Mouse (Mus musculus): ENCODE results near the gene Nrcam.
"Not testable (repeated sequence)": the region's sequence is repeated elsewhere in the genome, so short reads cannot be mapped to it uniquely, and the experiment has no call there.

Nrcam gene

DNA sequence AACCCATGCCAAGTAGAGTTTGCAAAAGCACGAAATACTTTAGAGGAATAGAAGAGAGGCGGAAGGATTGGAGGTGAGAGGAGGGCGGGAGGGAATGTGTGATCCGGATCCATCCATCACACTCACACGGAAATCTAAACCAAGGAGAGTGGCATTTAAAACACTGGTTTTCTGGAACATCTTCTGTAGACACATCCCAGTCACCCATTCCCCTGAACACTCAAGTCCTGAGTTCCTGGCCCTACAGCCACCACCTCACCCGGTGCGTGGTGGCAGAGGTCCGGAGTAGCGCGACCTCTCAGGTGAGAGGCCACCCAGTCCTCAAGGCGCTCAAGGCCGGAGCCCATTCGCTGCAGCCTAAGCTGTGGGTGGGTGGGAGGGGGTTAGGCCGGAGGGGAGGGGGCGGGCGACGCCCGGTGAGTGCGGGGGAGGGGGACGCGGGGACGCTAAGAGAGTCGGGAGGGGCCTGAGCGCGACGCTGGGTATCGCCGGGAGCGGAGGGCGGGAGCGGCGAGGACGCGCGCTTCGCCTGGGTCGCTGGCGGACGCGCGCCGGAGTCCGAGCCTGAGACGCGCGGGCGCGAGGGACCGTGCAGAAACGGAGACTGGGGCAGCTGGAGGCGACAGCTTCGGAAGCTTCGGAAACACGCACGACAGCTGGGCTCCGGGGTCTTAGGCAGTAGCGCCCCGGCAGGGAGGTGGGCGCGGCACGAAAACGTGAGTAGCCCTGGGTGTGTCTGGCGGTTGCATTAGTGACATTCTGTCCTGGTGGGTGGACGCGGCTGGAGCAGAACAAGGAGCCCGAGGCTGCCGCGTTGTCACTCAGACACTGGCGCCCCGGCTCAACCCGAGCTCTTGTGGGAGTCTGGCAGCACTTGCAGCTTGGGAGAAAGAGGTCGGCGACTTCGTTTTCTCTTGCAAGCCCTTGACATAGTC lies at the start of gene Nrcam:
Nrcam (plus strand) TSS at position 505 of the 935 bp plus-strand sequence.
- in situ Hi-C loops (cut with MboI, MseI), result no loop called here

DNA sequence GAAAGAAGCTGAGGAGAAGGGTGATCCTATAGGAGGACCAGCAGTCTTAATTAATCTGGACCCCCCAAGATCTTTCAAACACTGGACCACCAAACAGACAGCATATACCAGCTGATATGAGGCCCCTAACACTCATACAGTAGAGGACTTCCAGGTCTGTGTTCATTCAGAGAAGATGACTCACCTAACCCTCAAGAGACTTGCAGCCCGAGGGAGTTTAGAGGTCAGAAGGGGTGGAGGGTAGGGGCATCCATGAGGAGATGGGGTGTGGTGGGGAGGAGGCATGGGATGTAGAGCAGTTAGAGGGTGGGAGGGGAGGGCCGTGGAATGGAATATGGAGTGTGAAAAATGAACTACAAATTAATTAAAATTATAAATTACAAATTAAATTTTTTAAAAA lies 48.5 kb upstream of the Nrcam start:
- in situ Hi-C loops (cut with MboI, MseI), result not testable (repeated sequence)

DNA sequence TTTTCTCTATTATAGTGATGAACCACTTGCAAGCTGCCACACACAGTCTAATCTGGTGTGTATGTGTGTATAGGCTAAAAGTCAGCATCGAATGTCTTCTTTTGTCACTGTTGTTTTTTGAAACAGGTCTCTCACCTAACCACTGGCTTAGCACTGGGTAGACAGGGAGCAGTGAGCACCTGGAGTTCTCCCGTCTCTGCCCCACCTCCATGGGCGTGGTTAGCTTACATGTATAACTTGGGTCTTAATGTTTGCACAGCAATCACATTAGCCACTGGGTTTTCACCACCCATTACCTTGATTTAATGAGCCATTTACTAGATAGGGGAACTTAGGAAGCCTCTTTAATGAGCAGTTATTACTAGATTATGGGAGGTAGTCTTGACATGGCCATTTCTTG lies 47.2 kb upstream of the Nrcam start:
- in situ Hi-C loops (cut with MboI, MseI), result no loop called here

- in situ Hi-C loops (cut with MboI, MseI), result no loop called here
These were observed 45.3 kb upstream of the Nrcam start for GRCm38 (mm10) chr12:44283378-44283777.

DNA sequence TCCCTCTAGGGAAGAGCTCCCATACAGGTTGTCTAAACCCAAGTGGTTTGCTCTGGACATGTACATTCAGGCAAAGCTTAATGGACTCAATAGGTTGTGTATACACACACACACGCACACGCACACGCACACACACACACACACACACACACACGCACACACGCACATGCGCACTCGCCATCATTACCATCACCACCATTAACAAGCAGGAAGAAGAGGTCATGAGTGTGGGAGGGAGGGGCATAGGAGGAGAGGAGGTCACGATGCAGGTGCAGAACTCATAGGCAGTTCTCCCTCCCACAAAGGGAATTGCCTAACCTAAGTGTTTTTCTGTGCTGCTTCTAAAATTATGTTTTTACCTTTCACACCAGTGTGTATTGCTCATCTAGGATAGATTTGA lies 41.7 kb upstream of the Nrcam start:
- in situ Hi-C loops (cut with MboI, MseI), result no loop called here

DNA sequence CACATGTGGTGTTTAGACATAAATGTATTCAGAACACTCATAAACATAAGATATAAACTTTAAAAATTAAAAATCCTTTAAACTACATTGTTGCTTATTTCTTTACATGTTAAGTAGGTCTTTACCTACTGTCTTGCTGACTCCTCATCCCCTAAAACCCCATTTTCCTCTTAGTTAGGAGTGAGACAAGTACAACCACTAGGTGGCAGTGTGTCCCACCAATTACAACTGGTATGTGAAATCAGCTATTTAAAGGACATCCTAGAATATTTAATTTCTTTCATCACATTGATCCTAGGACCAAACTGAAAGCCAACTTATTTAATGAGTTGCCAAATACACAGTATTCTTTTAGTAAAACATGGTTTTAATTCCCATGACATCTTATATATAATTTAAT lies 36.4 kb upstream of the Nrcam start:
- in situ Hi-C loops (cut with MboI, MseI), result loop anchor here (5.0 kb wide), 1 partner anchor 250 kb away; no protein-coding TSS in a partner anchor

GRCm38 (mm10) chr12:44300793-44301192 lies 27.9 kb upstream of the Nrcam start:
- in situ Hi-C loops (cut with MboI, MseI), result no loop called here

GRCm38 (mm10) chr12:44304012-44304411 lies 24.7 kb upstream of the Nrcam start:
- in situ Hi-C loops (cut with MboI, MseI), result no loop called here

DNA sequence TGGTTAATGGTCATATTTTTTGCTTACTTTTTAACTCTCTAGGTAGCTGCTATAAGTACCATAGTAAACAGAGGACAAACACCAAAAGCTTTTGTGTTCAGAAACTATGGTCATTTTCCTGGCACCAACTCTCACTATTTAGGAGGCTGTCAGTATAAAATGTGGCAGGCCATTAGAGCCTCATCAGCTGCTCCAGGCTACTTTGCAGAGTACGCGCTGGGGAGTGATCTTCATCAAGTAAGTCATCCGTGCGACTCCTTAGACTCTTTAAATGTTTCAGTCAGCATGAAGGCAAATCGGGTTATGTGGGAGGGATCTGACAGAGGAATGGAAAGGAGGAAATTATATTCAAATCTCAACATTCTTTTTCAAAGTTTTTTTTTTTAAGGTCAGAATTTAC lies 23.8 kb upstream of the Nrcam start:
- in situ Hi-C loops (cut with MboI, MseI), result no loop called here

GRCm38 (mm10) chr12:44308221-44308620 lies 20.5 kb upstream of the Nrcam start:
- in situ Hi-C loops (cut with MboI, MseI), result no loop called here

DNA sequence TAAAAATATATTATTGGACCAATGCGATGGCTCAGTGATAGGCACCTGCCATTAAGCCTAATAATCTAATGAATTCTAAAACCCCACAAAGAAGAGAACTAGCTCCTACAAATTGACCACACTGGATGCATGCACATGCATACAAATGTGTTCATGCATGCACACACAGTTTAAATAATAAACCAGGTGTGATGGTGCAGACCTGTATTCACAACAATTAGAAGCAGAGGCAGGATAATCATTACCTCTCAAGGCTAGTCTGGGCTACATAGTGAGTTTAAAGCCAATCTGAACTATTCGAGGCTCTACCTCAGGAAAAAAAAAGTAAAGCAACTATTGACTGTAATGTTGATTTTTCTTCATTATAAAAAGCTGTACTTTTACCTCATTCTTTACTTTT lies 13.5 kb upstream of the Nrcam start:
- in situ Hi-C loops (cut with MboI, MseI), result loop anchor here (10.0 kb wide), 1 partner anchor 80 kb away; no protein-coding TSS in a partner anchor

DNA sequence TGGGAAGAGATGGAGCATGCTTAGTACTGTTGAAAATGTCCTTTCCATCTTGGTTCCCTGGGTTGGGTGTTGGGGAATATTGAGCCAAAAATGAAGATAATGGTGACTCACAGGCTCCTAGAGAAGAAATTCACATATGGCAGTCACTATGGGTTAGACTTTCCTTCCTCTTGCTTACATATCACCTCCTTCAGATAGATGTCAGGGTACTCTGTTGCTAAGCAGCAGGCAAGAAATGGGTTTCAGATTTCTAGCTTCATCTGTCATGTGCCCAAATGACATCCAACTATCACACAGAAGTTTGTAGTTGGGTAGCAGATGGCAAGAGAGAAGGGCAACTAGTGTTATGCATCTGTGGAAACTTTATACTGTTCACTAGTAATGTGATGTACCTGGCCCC lies 3.6 kb upstream of the Nrcam start:
- in situ Hi-C loops (cut with MboI, MseI), result no loop called here

DNA sequence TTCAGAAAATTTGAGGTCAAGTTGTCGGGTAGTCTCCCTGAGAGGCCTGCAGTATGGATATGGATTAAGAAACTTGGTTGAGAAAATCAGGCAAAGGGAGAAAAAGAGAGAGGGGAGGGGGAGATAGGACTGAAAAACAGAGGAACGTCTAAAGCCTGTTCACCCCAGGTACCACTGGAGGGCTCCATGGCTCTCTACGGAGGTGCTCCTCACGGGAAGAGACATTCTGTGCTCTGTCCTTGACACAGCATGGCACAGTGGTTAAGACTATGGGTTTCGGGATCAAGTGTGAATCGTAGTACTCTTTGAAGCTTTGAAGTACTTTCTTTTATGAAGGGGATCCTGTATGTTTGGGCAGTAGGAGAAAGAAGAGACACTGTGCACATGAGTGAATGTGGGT lies 1.2 kb upstream of the Nrcam start:
- in situ Hi-C loops (cut with MboI, MseI), result no loop called here

DNA sequence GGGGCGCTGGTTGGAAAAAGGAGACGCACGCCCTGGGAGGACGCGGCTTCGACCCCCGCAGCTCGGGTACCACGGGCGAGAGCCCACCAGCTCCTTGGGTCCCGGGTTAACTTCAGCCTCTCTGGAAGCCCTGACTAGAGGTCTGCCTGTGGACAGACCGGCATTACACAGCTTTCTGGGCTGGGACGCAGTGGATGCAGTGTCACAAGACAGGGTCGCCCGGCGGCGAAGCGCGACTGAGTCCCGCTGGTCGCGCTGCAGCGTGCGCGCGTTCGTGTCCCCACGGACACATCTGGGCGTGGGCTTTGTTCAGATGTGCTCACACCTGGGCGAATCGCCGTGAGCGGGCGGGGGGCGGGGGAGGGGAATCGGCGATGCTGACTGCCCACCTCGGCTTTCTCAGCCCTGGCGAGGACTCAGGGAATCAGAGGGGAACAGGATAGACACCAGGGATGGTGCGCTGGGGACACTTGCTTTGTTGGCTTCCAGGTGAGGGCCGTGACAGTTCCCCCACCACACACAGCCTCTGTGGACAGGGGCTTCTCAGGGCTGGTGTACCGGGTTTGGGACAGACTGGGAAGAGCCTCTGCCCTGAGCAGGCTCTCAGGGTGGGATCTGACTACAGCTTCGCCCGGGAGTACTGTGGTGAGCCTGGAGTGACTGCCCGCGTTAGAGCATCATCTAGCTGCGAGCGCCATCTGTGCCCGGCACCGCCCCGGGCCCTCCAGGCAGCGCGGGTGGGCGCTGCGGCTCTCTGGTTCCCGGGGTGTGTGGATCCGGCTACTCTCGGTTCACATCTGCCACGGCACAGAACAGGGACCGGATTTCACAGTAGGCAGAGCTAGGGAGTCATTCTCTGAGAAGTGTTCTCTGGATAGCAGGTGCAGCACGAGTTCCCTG lies 881 bp downstream of the Nrcam start:
- in situ Hi-C loops (cut with MboI, MseI), result no loop called here

- in situ Hi-C loops (cut with MboI, MseI), result no loop called here
These were observed 1.6 kb downstream of the Nrcam start for GRCm38 (mm10) chr12:44330216-44330719.

GRCm38 (mm10) chr12:44337136-44337640 lies 8.5 kb downstream of the Nrcam start:
- in situ Hi-C loops (cut with MboI, MseI), result no loop called here

DNA sequence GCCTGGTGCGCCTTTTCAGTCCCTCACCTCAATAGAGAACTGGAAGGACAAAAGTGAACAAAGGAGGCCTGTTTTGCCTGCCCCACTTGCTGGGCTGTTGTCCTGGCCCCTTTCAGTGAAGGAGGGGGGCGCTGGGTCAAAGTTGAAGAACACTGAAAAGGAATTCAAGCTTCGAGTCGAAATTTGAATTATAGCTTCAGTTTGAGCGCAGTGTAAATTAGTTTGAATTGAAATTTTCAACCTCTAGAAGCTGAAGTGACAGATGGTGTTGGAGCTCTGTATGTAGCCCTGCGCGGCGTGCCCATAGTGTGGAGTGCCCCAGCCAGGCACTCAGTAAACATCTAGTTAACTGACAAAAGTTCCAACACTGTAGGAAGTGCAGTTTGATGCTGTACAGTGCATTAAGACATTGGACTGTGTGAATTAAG lies 9.5 kb downstream of the Nrcam start:
- in situ Hi-C loops (cut with MboI, MseI), result no loop called here

DNA sequence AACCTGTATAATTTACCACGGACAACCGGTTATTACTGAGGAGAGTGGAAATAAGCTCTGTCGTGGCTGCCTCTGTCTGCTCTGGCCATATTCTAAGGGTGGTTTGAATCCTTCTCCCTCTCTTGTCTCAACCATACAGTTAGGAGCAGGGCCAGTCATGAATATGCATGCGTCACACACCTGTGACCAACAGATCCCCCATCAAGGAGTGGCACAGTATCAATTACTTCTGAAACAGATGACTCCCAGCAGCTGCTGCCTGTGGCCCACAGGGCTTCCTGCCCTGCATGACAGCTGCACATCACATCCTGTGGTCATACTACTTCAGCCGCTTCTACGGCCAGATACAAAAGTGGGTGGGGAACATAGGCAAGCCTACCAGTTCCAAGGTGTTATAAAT lies 15.4 kb downstream of the Nrcam start:
- in situ Hi-C loops (cut with MboI, MseI), result no loop called here

- in situ Hi-C loops (cut with MboI, MseI), result no loop called here
These were observed 16.6 kb downstream of the Nrcam start for GRCm38 (mm10) chr12:44345251-44345650.

GRCm38 (mm10) chr12:44346143-44346542 lies 17.5 kb downstream of the Nrcam start:
- in situ Hi-C loops (cut with MboI, MseI), result no loop called here

GRCm38 (mm10) chr12:44355116-44355515 lies 26.4 kb downstream of the Nrcam start:
- in situ Hi-C loops (cut with MboI, MseI), result loop anchor here (25.0 kb wide), 1 partner anchor 457 kb away; no protein-coding TSS in a partner anchor

GRCm38 (mm10) chr12:44357460-44357859 lies 28.8 kb downstream of the Nrcam start:
- in situ Hi-C loops (cut with MboI, MseI), result loop anchor here (25.0 kb wide), 1 partner anchor 455 kb away; no protein-coding TSS in a partner anchor

All from T-helper 1 cell (primary cell).